Mouse (Mus musculus): Measurements from ENCODE around the gene Scml4. TPM values are rescaled to one million over a fixed set of nuclear protein-coding genes. Genes with fewer than 3 reads are reported as not detected.

The Scml4 gene
- polyA plus RNA-seq (2012; ENCODE audit: low replicate concordance) = 2.1 and 7.2 TPM in 2 replicates

GRCm38 (mm10) chr10:42860159-42860911 is at the start of gene Scml4:
Gene Scml4, plus strand, starts transcription at chr10:42860370.

Other genes starting within 250 kb of the Scml4 start
- gene Sec63, start 98.9 kb upstream of the Scml4 start, polyA plus RNA-seq (2012; ENCODE audit: low replicate concordance) = 5.0 and 8.2 TPM in 2 replicates

Data from leukemia stem cell, adult 10-12 weeks (primary cell).